Mouse (Mus musculus) intestine, embryonic 14.5 days (tissue): ENCODE results near the gene Efhd1. TPM values are rescaled to one million over a fixed set of nuclear protein-coding genes. Genes with fewer than 3 reads are reported as not detected.
A peak's percentile ranks its signal among the peaks of the same experiment; 100 is the strongest.

Experiments
- ATAC-seq: fragments of 200-750 bp; cut with Nextera tagmentation; replicated peaks from 2 replicates; pipeline ENCODE4 v1.8.0; 2017; ENCODE audit warnings: low read depth, moderate number of reproducible peaks, moderate TSS enrichment, moderate library complexity; ENCODE audit not compliant: low FRiP score, low TSS enrichment
- DNase-seq: peaks from one replicate; pipeline ENCODE4 v3.0.0-alpha.2; 2018; ENCODE audit warnings: low spot score
- H3K27ac ChIP-seq: fragments of 300-500 bp; sonication (generic); 2 replicates; pipeline ENCODE4 v1.5.1; 2014; ENCODE audit warnings: low read depth, mild to moderate bottlenecking, control low read depth
- H3K27me3 ChIP-seq: fragments of 300-500 bp; sonication (generic); replicated peaks from 2 replicates; pipeline ENCODE4 v1.6.1; 2014; ENCODE audit warnings: low read length, control low read depth; ENCODE audit not compliant: control insufficient read depth, insufficient read depth
- H3K36me3 ChIP-seq: fragments of 300-500 bp; sonication (generic); 2 replicates; pipeline ENCODE4 v1.6.1; 2014; ENCODE audit warnings: low read length, control low read depth; ENCODE audit not compliant: control insufficient read depth, insufficient read depth
- H3K4me1 ChIP-seq: fragments of 300-500 bp; sonication (generic); replicated peaks from 2 replicates; pipeline ENCODE4 v1.6.1; 2014; ENCODE audit warnings: low read length, control low read depth, mixed read lengths; ENCODE audit not compliant: control insufficient read depth, insufficient read depth
- H3K4me2 ChIP-seq: fragments of 300-500 bp; sonication (generic); 2 replicates; pipeline ENCODE4 v1.6.1; 2014; ENCODE audit warnings: low read length
- H3K4me3 ChIP-seq: fragments of 300-500 bp; sonication (generic); 2 replicates; pipeline ENCODE4 v1.5.1; 2014; ENCODE audit warnings: low read depth, low read length, control low read depth, mixed read lengths
- H3K9ac ChIP-seq: fragments of 300-500 bp; sonication (generic); 2 replicates; pipeline ENCODE4 v1.6.1; 2014; ENCODE audit warnings: mild to moderate bottlenecking, low read length
- H3K9me3 ChIP-seq: fragments of 300-500 bp; sonication (generic); 2 replicates; pipeline ENCODE4 v1.6.1; 2016; ENCODE audit warnings: low read length, control low read depth; ENCODE audit not compliant: control insufficient read depth
- WGBS: fragments of 180-500 bp; shearing (Covaris S2); extraction: QIAGEN DNeasy Blood & Tissue Kit; methylation state at CpG from one replicate; pipeline ENCODE4 v1.1.7; 2014; 5-methylcytosine and 5-hydroxymethylcytosine counted together
- polyA plus RNA-seq: library from polyadenylated mRNA; unstranded; fragments of >200 nt; fragmentation: Nextera tagmentation; extraction: Ambion mirVana; gene quantifications from 2 replicates; pipeline ENCODE4 v1.2.1, GENCODE M21; 2014

Efhd1 gene
- polyA plus RNA-seq, 1 experiment from 2014 or later: 0.16 TPM

GRCm38 (mm10) chr1:87239056-87239455 lies 25.1 kb upstream of the Efhd1 start:
- no peak for DNase-seq

DNA sequence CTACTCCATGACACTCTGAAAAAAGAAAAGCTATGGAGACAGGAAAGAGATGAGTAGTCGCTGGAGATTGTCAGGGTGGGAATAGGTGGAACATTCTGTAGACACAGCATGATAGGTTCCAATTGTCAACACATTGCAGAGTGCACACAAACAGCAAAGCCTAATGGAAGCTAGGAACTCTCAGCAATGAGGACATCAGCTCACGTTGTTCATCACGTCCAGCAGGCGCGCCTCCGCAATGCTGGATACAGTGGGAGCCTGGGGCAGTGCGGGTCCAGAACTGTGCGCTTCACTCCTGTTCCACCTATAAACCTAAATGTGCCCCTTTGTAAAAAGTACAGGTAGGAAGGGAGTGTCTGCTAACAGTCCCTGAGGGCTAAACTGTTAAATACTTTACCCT lies 21.1 kb upstream of the Efhd1 start:
- 93% methylated on average over 8 of the region's 8 CpGs for WGBS
- no peaks in the 10 kb centered on the region for H3K9me3 ChIP-seq
- no peak overlapping the region for H3K9ac ChIP-seq
- peaks cover 9% of the 10 kb centered on the region; the same call in 1 of the 2 replicates for H3K36me3 ChIP-seq
- H3K4me1 ChIP-seq: no peaks in the 10 kb centered on the region
- H3K27ac ChIP-seq: no peak overlapping the region
- H3K4me2 ChIP-seq: no peak overlapping the region
- H3K27me3 ChIP-seq: no peaks in the 10 kb centered on the region
- ATAC-seq (no peak), DNase-seq (no peak)
- H3K4me3 ChIP-seq: no peak overlapping the region

More at GRCm38 (mm10) chr1:87239056-87239455, 25.1 kb upstream of the Efhd1 start:
- Histone ChIP-seq H3K4me3 (no peak overlapping the region), H3K27me3 (no peaks in the 10 kb centered on the region), H3K9me3 (no peaks in the 10 kb centered on the region), H3K4me1 (no peaks in the 10 kb centered on the region), H3K9ac (no peak overlapping the region), H3K36me3 (peaks cover 34% of the 10 kb centered on the region), H3K4me2 (no peak overlapping the region), H3K27ac (no peak overlapping the region)
- 54% methylated on average over 8 of the region's 8 CpGs for WGBS
- ATAC-seq: no peak

GRCm38 (mm10) chr1:87245430-87245829 lies 18.7 kb upstream of the Efhd1 start:
- Histone ChIP-seq H3K4me2 (no peak overlapping the region), H3K27me3 (no peaks in the 10 kb centered on the region), H3K4me1 (no peaks in the 10 kb centered on the region), H3K4me3 (no peak overlapping the region), H3K9me3 (no peaks in the 10 kb centered on the region), H3K36me3 (no peaks in the 10 kb centered on the region), H3K9ac (no peak overlapping the region), H3K27ac (no peak overlapping the region)
- WGBS: 32% methylated on average over 1 of the region's 1 CpGs
- DNase-seq (no peak), ATAC-seq (no peak)

GRCm38 (mm10) chr1:87245929-87246815 lies 18.0 kb upstream of the Efhd1 start:
- Histone ChIP-seq H3K9ac (no peak overlapping the region), H3K4me1 (no peaks in the 10 kb centered on the region), H3K27ac (no peak overlapping the region), H3K4me2 (peak overlapping the region; percentile 20; the same call in 1 of the 2 replicates), H3K36me3 (no peaks in the 10 kb centered on the region), H3K4me3 (no peak overlapping the region), H3K27me3 (no peaks in the 10 kb centered on the region), H3K9me3 (no peaks in the 10 kb centered on the region)
- DNase-seq (peak; percentile 97), ATAC-seq (peak; percentile 70; the same call in 1 of the 2 replicates)
- WGBS: 25% methylated on average over 22 of the region's 22 CpGs

DNA sequence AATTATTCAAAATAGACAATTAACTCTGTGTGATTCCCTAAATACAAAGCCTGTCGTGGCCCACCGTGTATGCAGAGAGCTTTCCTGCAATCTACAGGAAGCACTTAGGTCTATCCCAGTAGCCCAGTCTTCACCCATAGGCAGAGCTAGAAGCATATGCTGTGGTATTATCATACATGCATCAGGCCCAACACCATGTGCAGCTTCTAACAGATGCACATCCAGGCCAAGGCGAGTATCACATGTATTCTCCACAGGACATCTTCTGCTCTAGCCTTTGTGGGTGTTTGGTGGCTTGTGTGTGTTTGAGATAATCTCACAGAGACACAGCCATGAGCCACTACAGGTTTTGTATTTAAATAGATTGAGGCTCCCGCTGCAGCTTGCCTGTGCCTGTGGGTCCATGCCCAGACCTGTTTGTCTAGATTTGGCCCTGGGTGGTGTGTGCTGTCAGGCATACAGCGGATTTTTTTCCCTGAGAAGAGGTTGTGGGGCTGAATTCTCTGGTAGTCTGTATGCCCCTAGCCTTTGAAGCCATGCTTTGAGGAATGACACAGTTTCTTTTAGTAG lies 12.0 kb upstream of the Efhd1 start:
- whole genome bisulfite sequencing: 75% methylated on average over 5 of the region's 5 CpGs
- Histone ChIP-seq H3K27me3 (0 out of 2 replicates have a peak, but pooled peaks cover 3% of the 10 kb centered on the region), H3K9me3 (no peaks in the 10 kb centered on the region), H3K4me1 (no peaks in the 10 kb centered on the region), H3K36me3 (no peaks in the 10 kb centered on the region), H3K4me3 (no peak overlapping the region), H3K9ac (no peak overlapping the region), H3K4me2 (no peak overlapping the region), H3K27ac (no peak overlapping the region)
- DNase-seq (no peak), ATAC-seq (no peak)

GRCm38 (mm10) chr1:87255173-87255572 lies 9.0 kb upstream of the Efhd1 start:
- Histone ChIP-seq H3K36me3 (no peaks in the 10 kb centered on the region), H3K4me2 (no peak overlapping the region), H3K27ac (no peak overlapping the region), H3K4me3 (no peak overlapping the region), H3K27me3 (peaks cover 30% of the 10 kb centered on the region), H3K4me1 (no peaks in the 10 kb centered on the region), H3K9ac (no peak overlapping the region), H3K9me3 (no peaks in the 10 kb centered on the region)
- 55% methylated on average over 4 of the region's 4 CpGs for whole genome bisulfite sequencing
- DNase-seq (no peak), ATAC-seq (no peak)

DNA sequence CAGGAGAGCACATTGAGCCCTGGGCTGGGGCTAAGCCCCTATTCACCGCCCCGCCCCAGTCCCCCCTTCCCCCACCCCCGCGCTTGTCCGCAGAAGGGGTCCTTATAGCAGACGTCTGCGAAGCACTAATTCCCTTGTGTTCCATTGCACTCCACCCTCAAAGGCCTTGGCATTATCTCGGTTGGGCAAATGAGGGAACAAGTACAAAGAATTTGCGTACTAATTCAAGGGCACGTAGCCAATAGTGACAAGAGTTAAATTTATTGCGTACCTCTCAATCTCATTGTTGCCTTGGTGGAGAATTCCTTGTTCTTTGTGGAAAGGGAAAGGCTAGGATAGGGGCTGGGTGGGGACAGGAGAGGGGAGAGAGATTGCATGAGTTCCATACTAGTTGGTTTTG lies 6.5 kb upstream of the Efhd1 start:
- WGBS: 12% methylated on average over 11 of the region's 11 CpGs

DNA sequence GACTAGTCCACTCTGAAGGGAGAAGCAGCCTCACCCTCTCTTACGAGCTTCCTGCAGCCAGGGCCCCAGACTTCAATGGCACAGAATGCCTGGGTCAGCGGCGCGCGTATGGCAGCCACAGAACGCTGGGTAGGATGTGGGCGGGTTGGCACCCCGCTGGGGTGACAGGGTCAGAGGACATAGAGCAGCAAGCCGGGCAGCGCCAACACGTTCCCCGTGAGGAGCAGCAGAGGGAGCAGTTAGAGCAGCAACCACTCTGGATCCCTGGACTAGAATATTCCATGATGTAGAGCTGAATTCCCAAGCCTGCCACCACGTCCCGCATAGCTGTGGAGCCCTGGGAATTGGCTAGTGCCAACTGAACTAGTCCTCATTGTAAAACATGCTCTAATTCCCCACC lies 5.7 kb upstream of the Efhd1 start:
- Histone ChIP-seq H3K9me3 (no peaks in the 10 kb centered on the region), H3K27me3 (peaks cover 53% of the 10 kb centered on the region), H3K9ac (no peak overlapping the region), H3K36me3 (no peaks in the 10 kb centered on the region), H3K27ac (no peak overlapping the region), H3K4me3 (no peak overlapping the region), H3K4me2 (no peak overlapping the region), H3K4me1 (no peaks in the 10 kb centered on the region)
- DNase-seq: no peak
- ATAC-seq: no peak
- 16% methylated on average over 14 of the region's 14 CpGs for WGBS

More for the DNA sequence above, 6.5 kb upstream of the Efhd1 start:
- Histone ChIP-seq H3K27ac (no peak overlapping the region), H3K9ac (no peak overlapping the region), H3K4me1 (no peaks in the 10 kb centered on the region), H3K4me3 (no peak overlapping the region), H3K4me2 (no peak overlapping the region), H3K36me3 (no peaks in the 10 kb centered on the region), H3K27me3 (peaks cover 45% of the 10 kb centered on the region), H3K9me3 (no peaks in the 10 kb centered on the region)
- DNase-seq (no peak), ATAC-seq (no peak)
